Mouse (Mus musculus) myocyte (in vitro differentiated cells): ENCODE measurements around the gene Slco3a1.

ENCODE experiments used
- CEBPB ChIP-seq: IDR thresholded peaks from 2 replicates; pipeline ENCODE4 v1.6.1; 2011; ENCODE audit warnings: mild to moderate bottlenecking, moderate library complexity; ENCODE audit not compliant: poor library complexity, insufficient read depth, severe bottlenecking
- MAX ChIP-seq: IDR thresholded peaks from one replicate; pipeline ENCODE4 v1.6.1; 2011; ENCODE audit warnings: low read depth, mild to moderate bottlenecking, control low read depth
- MYOD1 ChIP-seq, 3 experiments: IDR thresholded peaks; one replicate each; pipeline ENCODE4 v1.6.1; 2011; ENCODE audit warnings: control low read depth in 2 of 3, low read depth in 2 of 3, mild to moderate bottlenecking in 2 of 3, moderate library complexity in 1 of 3; ENCODE audit not compliant: insufficient read length in 2 of 3, control insufficient read depth in 1 of 3
- MYOG ChIP-seq, 3 experiments: IDR thresholded peaks; one replicate each; pipeline ENCODE4 v1.6.1; 2011; ENCODE audit warnings: control low read depth in 2 of 3, low read depth in 2 of 3, mild to moderate bottlenecking in 2 of 3; ENCODE audit not compliant: insufficient read length in 2 of 3, control insufficient read depth in 1 of 3, insufficient read depth in 1 of 3
- POLR2A ChIP-seq: IDR thresholded peaks from one replicate; pipeline ENCODE4 v1.6.1; 2011; ENCODE audit warnings: low read depth, mild to moderate bottlenecking, control low read depth, moderate library complexity; ENCODE audit not compliant: insufficient read length
- REST ChIP-seq: IDR thresholded peaks from one replicate; pipeline ENCODE4 v1.6.1; 2011; ENCODE audit warnings: mild to moderate bottlenecking, control low read depth, moderate library complexity; ENCODE audit not compliant: insufficient read depth, insufficient read length
- TCF3 ChIP-seq: IDR thresholded peaks from one replicate; pipeline ENCODE4 v1.6.1; 2011; ENCODE audit warnings: low read depth, control low read depth; ENCODE audit not compliant: insufficient read length

DNA sequence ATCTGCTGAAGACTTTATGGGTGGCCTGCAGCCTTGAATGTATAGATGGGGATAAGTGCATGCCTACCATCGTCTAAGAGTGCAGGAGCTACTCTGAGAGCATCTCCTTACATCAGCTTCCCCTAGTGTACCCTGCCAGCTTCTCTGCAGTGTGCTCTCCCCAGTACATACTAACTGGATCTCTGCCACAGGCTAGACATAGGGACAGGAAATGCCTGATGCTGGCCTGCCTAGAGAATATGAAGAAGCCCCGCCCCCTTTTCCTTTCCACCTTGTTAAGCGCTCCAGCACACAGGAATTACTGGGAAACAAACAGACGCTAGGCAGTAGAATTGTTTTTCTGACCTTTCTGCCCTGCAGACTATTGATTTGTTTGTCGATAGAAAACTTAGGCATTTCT is 230.9 kb downstream of the Slco3a1 start:
- TF ChIP-seq POLR2A (no peak), MAX (no peak), MYOD1 (IDR thresholded peaks at IDR 0.05; ENCODE audit: control insufficient read depth in 1 of 3, insufficient read length in 2 of 3, low read depth in 2 of 3) (no peak), CEBPB (no peak), REST (no peak), MYOG (IDR thresholded peaks at IDR 0.05; ENCODE audit: control insufficient read depth in 1 of 3, insufficient read depth in 1 of 3, insufficient read length in 2 of 3, low read depth in 2 of 3) (no peak), TCF3 (no peak)
